Mouse (Mus musculus): ENCODE data around the gene Ctns.

GRCm38 (mm10) chr11:73242199-73242598, 43.4 kb upstream of the Ctns start:
- TF ChIP-seq CTCF (IDR thresholded peaks at IDR 0.05; ENCODE audit: low read depth) = no peak
- no peak for TF ChIP-seq EP300 (optimal IDR thresholded peaks at IDR 0.05)

All from stomach, postnatal 0 days (tissue).